Mouse (Mus musculus) liver, embryonic 12.5 days (tissue): ENCODE measurements around the gene Smarcd1. TPM values are rescaled to one million over a fixed set of nuclear protein-coding genes. Genes with fewer than 3 reads are reported as not detected.
A peak's percentile ranks its signal among the peaks of the same experiment; 100 is the strongest.

Source experiments
- ATAC-seq: fragments of 200-750 bp; cut with Nextera tagmentation; 2 replicates; pipeline ENCODE4 v1.8.0; 2017; ENCODE audit warnings: moderate number of reproducible peaks, mild to moderate bottlenecking, moderate library complexity
- H3K27ac ChIP-seq: fragments of 300-500 bp; sonication (generic); 2 replicates; pipeline ENCODE4 v1.5.1; 2016; ENCODE audit warnings: mild to moderate bottlenecking
- H3K27me3 ChIP-seq: fragments of 300-500 bp; sonication (generic); replicated peaks from 2 replicates; pipeline ENCODE4 v1.6.1; 2016; ENCODE audit warnings: mild to moderate bottlenecking, moderate library complexity
- H3K36me3 ChIP-seq: fragments of 300-500 bp; sonication (generic); 2 replicates; pipeline ENCODE4 v1.6.1; 2016; ENCODE audit warnings: mild to moderate bottlenecking, moderate library complexity
- H3K4me1 ChIP-seq: fragments of 300-500 bp; sonication (generic); 2 replicates; pipeline ENCODE4 v1.6.1; 2016
- H3K4me2 ChIP-seq: fragments of 300-500 bp; sonication (generic); 2 replicates; pipeline ENCODE4 v1.6.1; 2016; ENCODE audit warnings: mild to moderate bottlenecking, moderate library complexity
- H3K4me3 ChIP-seq: fragments of 300-500 bp; sonication (generic); 2 replicates; pipeline ENCODE4 v1.5.1; 2016; ENCODE audit warnings: mild to moderate bottlenecking, moderate library complexity
- H3K9ac ChIP-seq: fragments of 300-500 bp; sonication (generic); 2 replicates; pipeline ENCODE4 v1.6.1; 2016; ENCODE audit warnings: mild to moderate bottlenecking, moderate library complexity
- H3K9me3 ChIP-seq: fragments of 300-500 bp; sonication (generic); replicated peaks from 2 replicates; pipeline ENCODE4 v1.6.1; 2016; ENCODE audit warnings: mild to moderate bottlenecking, moderate library complexity
- WGBS: fragments of 180-500 bp; shearing (Covaris S2); methylation state at CpG from one replicate; pipeline ENCODE4 v1.1.7; 2016; ENCODE audit not compliant: insufficient replicate concordance; 5-methylcytosine and 5-hydroxymethylcytosine counted together
- polyA plus RNA-seq: library from polyadenylated mRNA; unstranded; fragments of >200 nt; fragmentation: Nextera tagmentation; extraction: Ambion mirVana; gene quantifications from 2 replicates; pipeline ENCODE4 v1.2.1, GENCODE M21; 2016

The Smarcd1 gene
- polyA plus RNA-seq: 12.2 and 12.6 TPM in 2 replicates

GRCm38 (mm10) chr15:99701999-99702900 is at the start of gene Smarcd1:
Gene Smarcd1, plus strand, starts transcription at chr15:99702129.
- peak within 1 kb of the TSS; percentile 92 for H3K9ac ChIP-seq
- no peaks in the 10 kb centered on the region for H3K9me3 ChIP-seq
- peak within 1 kb of the TSS; percentile 82 for H3K4me2 ChIP-seq
- H3K36me3 ChIP-seq: peaks cover 32% of the 10 kb centered on the region
- peaks cover 43% of the 10 kb centered on the region for H3K4me1 ChIP-seq
- 1% methylated on average over 70 of the region's 71 CpGs for WGBS
- peak within 1 kb of the TSS; percentile 89 for H3K27ac ChIP-seq
- ATAC-seq: peak; percentile 90
- peak within 1 kb of the TSS; percentile 93 for H3K4me3 ChIP-seq
- peaks cover 23% of the 10 kb centered on the region for H3K27me3 ChIP-seq

GRCm38 (mm10) chr15:99653291-99653690 is 48.6 kb upstream of the Smarcd1 start:
- H3K4me1 ChIP-seq: peaks cover 48% of the 10 kb centered on the region
- H3K27me3 ChIP-seq: peaks cover 61% of the 10 kb centered on the region
- no peak overlapping the region for H3K9ac ChIP-seq
- no peak overlapping the region for H3K27ac ChIP-seq
- no peak for ATAC-seq
- 13% methylated on average over 8 of the region's 8 CpGs for WGBS
- peak overlapping the region; percentile 16; the same call in 1 of the 2 replicates for H3K4me3 ChIP-seq
- H3K4me2 ChIP-seq: peak overlapping the region; percentile 47
- 0 out of 2 replicates have a peak, but pooled peaks cover 8% of the 10 kb centered on the region for H3K36me3 ChIP-seq
- H3K9me3 ChIP-seq: no peaks in the 10 kb centered on the region

GRCm38 (mm10) chr15:99653876-99654275 is 48.1 kb upstream of the Smarcd1 start:
- no peaks in the 10 kb centered on the region for H3K9me3 ChIP-seq
- H3K9ac ChIP-seq: no peak overlapping the region
- H3K27me3 ChIP-seq: peaks cover 67% of the 10 kb centered on the region
- no peak for ATAC-seq
- H3K36me3 ChIP-seq: 0 out of 2 replicates have a peak, but pooled peaks cover 6% of the 10 kb centered on the region
- no peak overlapping the region for H3K27ac ChIP-seq
- peaks cover 44% of the 10 kb centered on the region for H3K4me1 ChIP-seq
- 9% methylated on average over 21 of the region's 21 CpGs for WGBS
- H3K4me2 ChIP-seq: peak overlapping the region; percentile 47
- H3K4me3 ChIP-seq: peak overlapping the region; percentile 16; the same call in 1 of the 2 replicates

- H3K9ac ChIP-seq: no peak overlapping the region
- H3K4me3 ChIP-seq: no peak overlapping the region
- H3K9me3 ChIP-seq: no peaks in the 10 kb centered on the region
- H3K27me3 ChIP-seq: peaks cover 84% of the 10 kb centered on the region
- H3K4me1 ChIP-seq: peaks cover 24% of the 10 kb centered on the region
- no peaks in the 10 kb centered on the region for H3K36me3 ChIP-seq
- 31% methylated on average over 9 of the region's 9 CpGs for WGBS
- H3K4me2 ChIP-seq: no peak overlapping the region
- no peak overlapping the region for H3K27ac ChIP-seq
- no peak for ATAC-seq
Observed at GRCm38 (mm10) chr15:99655956-99656355, 46.0 kb upstream of the Smarcd1 start.

GRCm38 (mm10) chr15:99658437-99658836 is 43.5 kb upstream of the Smarcd1 start:
- WGBS: 12% methylated on average over 2 of the region's 2 CpGs
- H3K27me3 ChIP-seq: peaks cover 94% of the 10 kb centered on the region
- H3K4me1 ChIP-seq: peaks cover 27% of the 10 kb centered on the region
- H3K9ac ChIP-seq: no peak overlapping the region
- H3K36me3 ChIP-seq: no peaks in the 10 kb centered on the region
- no peaks in the 10 kb centered on the region for H3K9me3 ChIP-seq
- H3K27ac ChIP-seq: no peak overlapping the region
- no peak overlapping the region for H3K4me3 ChIP-seq
- no peak overlapping the region for H3K4me2 ChIP-seq
- 0 out of 2 replicates have a peak, but pooled peaks have one; percentile 14 for ATAC-seq

GRCm38 (mm10) chr15:99661121-99661830 is 40.7 kb upstream of the Smarcd1 start:
- Histone ChIP-seq H3K27ac (no peak overlapping the region), H3K9me3 (no peaks in the 10 kb centered on the region), H3K4me2 (no peak overlapping the region), H3K4me1 (peaks cover 46% of the 10 kb centered on the region), H3K36me3 (no peaks in the 10 kb centered on the region), H3K4me3 (no peak overlapping the region), H3K27me3 (peaks cover 92% of the 10 kb centered on the region), H3K9ac (no peak overlapping the region)
- no peak for ATAC-seq
- WGBS: 85% methylated on average over 15 of the region's 15 CpGs

- WGBS: 4% methylated on average over 7 of the region's 7 CpGs
- H3K4me3 ChIP-seq: no peak overlapping the region
- H3K27ac ChIP-seq: no peak overlapping the region
- ATAC-seq: no peak
- H3K9ac ChIP-seq: no peak overlapping the region
- peaks cover 2% of the 10 kb centered on the region; the same call in 1 of the 2 replicates for H3K9me3 ChIP-seq
- H3K27me3 ChIP-seq: peaks cover 92% of the 10 kb centered on the region
- peaks cover 46% of the 10 kb centered on the region for H3K4me1 ChIP-seq
- peak overlapping the region; percentile 24; the same call in 1 of the 2 replicates for H3K4me2 ChIP-seq
- no peaks in the 10 kb centered on the region for H3K36me3 ChIP-seq
Observed at GRCm38 (mm10) chr15:99662371-99662770, 39.6 kb upstream of the Smarcd1 start.

- Histone ChIP-seq H3K27ac (peak overlapping the region; percentile 62; the same call in 1 of the 2 replicates), H3K27me3 (peaks cover 92% of the 10 kb centered on the region), H3K9ac (peak overlapping the region; percentile 46; the same call in 1 of the 2 replicates), H3K9me3 (peaks cover 4% of the 10 kb centered on the region; the same call in 1 of the 2 replicates), H3K4me1 (peaks cover 46% of the 10 kb centered on the region), H3K4me2 (peak overlapping the region; percentile 72), H3K36me3 (no peaks in the 10 kb centered on the region), H3K4me3 (peak overlapping the region; percentile 39)
- no peak for ATAC-seq
- 6% methylated on average over 17 of the region's 17 CpGs for WGBS
Observed at GRCm38 (mm10) chr15:99663964-99664599, 37.8 kb upstream of the Smarcd1 start.

- H3K9me3 ChIP-seq: peaks cover 4% of the 10 kb centered on the region; the same call in 1 of the 2 replicates
- peak overlapping the region; percentile 72 for H3K4me2 ChIP-seq
- H3K27me3 ChIP-seq: peaks cover 96% of the 10 kb centered on the region
- peaks cover 46% of the 10 kb centered on the region for H3K4me1 ChIP-seq
- peak overlapping the region; percentile 39 for H3K4me3 ChIP-seq
- peak overlapping the region; percentile 46; the same call in 1 of the 2 replicates for H3K9ac ChIP-seq
- H3K36me3 ChIP-seq: no peaks in the 10 kb centered on the region
- WGBS: under 1% methylated on average over 51 of the region's 52 CpGs
- peak overlapping the region; percentile 62; the same call in 1 of the 2 replicates for H3K27ac ChIP-seq
- ATAC-seq: peak; percentile 97
Observed at GRCm38 (mm10) chr15:99664600-99665451, 37.1 kb upstream of the Smarcd1 start.

- Histone ChIP-seq H3K9me3 (peaks cover 4% of the 10 kb centered on the region; the same call in 1 of the 2 replicates), H3K4me2 (no peak overlapping the region), H3K9ac (no peak overlapping the region), H3K4me1 (peaks cover 44% of the 10 kb centered on the region), H3K27me3 (peaks cover 97% of the 10 kb centered on the region), H3K36me3 (no peaks in the 10 kb centered on the region), H3K4me3 (no peak overlapping the region), H3K27ac (no peak overlapping the region)
- 86% methylated on average over 2 of the region's 2 CpGs for WGBS
- ATAC-seq: no peak
Observed at GRCm38 (mm10) chr15:99667544-99667943, 34.4 kb upstream of the Smarcd1 start.
